Mouse (Mus musculus): ENCODE measurements around the gene Wdr95. TPM values are rescaled to one million over a fixed set of nuclear protein-coding genes. Genes with fewer than 3 reads are reported as not detected.

Gene Wdr95
- polyA plus RNA-seq, 1 experiment from 2014 or later = not detected

- ATAC-seq (ENCODE audit: insufficient number of reproducible peaks, insufficient read depth, low FRiP score, low read depth) = peak; percentile 67; the same call in 1 of the 2 replicates
- 56% methylated on average over 6 of the region's 6 CpGs for WGBS
Measured at GRCm38 (mm10) chr5:149648895-149649406, 120.5 kb downstream of the Wdr95 start.

GRCm38 (mm10) chr5:149649499-149650178, 121.2 kb downstream of the Wdr95 start:
- Histone ChIP-seq H3K36me3 (ENCODE audit: control insufficient read depth, insufficient read depth, low read length) (no peaks in the 10 kb centered on the region), H3K9ac (replicated peaks; ENCODE audit: low read depth, low read length) (no peak overlapping the region), H3K4me3 (ENCODE audit: low read depth, low read length) (no peak overlapping the region), H3K27ac (ENCODE audit: low read length) (no peak overlapping the region), H3K4me1 (ENCODE audit: control insufficient read depth, insufficient read depth, low read length) (no peaks in the 10 kb centered on the region), H3K4me2 (replicated peaks; ENCODE audit: low read depth, low read length) (no peak overlapping the region), H3K9me3 (ENCODE audit: control insufficient read depth, low read depth, low read length) (no peaks in the 10 kb centered on the region), H3K27me3 (ENCODE audit: control insufficient read depth, insufficient read depth, low read length) (no peaks in the 10 kb centered on the region)
- no peak for ATAC-seq (ENCODE audit: insufficient number of reproducible peaks, insufficient read depth, low FRiP score, low read depth)
- 75% methylated on average over 14 of the region's 14 CpGs for whole genome bisulfite sequencing

More at GRCm38 (mm10) chr5:149648895-149649406, 120.5 kb downstream of the Wdr95 start:
- Histone ChIP-seq H3K4me3 (ENCODE audit: low read depth, low read length) (no peak overlapping the region), H3K4me1 (ENCODE audit: control insufficient read depth, insufficient read depth, low read length) (no peaks in the 10 kb centered on the region), H3K9ac (replicated peaks; ENCODE audit: low read depth, low read length) (no peak overlapping the region), H3K4me2 (replicated peaks; ENCODE audit: low read depth, low read length) (no peak overlapping the region), H3K27ac (ENCODE audit: low read length) (no peak overlapping the region), H3K27me3 (ENCODE audit: control insufficient read depth, insufficient read depth, low read length) (no peaks in the 10 kb centered on the region), H3K36me3 (ENCODE audit: control insufficient read depth, insufficient read depth, low read length) (no peaks in the 10 kb centered on the region), H3K9me3 (ENCODE audit: control insufficient read depth, low read depth, low read length) (no peaks in the 10 kb centered on the region)

GRCm38 (mm10) chr5:149650179-149650553, 121.7 kb downstream of the Wdr95 start:
- Histone ChIP-seq H3K27me3 (ENCODE audit: control insufficient read depth, insufficient read depth, low read length) (no peaks in the 10 kb centered on the region), H3K36me3 (ENCODE audit: control insufficient read depth, insufficient read depth, low read length) (no peaks in the 10 kb centered on the region), H3K9ac (replicated peaks; ENCODE audit: low read depth, low read length) (no peak overlapping the region), H3K9me3 (ENCODE audit: control insufficient read depth, low read depth, low read length) (no peaks in the 10 kb centered on the region), H3K27ac (ENCODE audit: low read length) (no peak overlapping the region), H3K4me1 (ENCODE audit: control insufficient read depth, insufficient read depth, low read length) (no peaks in the 10 kb centered on the region), H3K4me3 (ENCODE audit: low read depth, low read length) (no peak overlapping the region), H3K4me2 (replicated peaks; ENCODE audit: low read depth, low read length) (no peak overlapping the region)
- no peak for ATAC-seq (ENCODE audit: insufficient number of reproducible peaks, insufficient read depth, low FRiP score, low read depth)
- 37% methylated on average over 4 of the region's 4 CpGs for whole genome bisulfite sequencing

GRCm38 (mm10) chr5:149655636-149656035, 127.2 kb downstream of the Wdr95 start:
- H3K27me3 ChIP-seq (ENCODE audit: control insufficient read depth, insufficient read depth, low read length) = no peaks in the 10 kb centered on the region
- WGBS = 83% methylated on average over 9 of the region's 9 CpGs
- H3K4me3 ChIP-seq (ENCODE audit: low read depth, low read length) = no peak overlapping the region
- no peaks in the 10 kb centered on the region for H3K9me3 ChIP-seq (ENCODE audit: control insufficient read depth, low read depth, low read length)
- no peak overlapping the region for H3K27ac ChIP-seq (ENCODE audit: low read length)
- H3K9ac ChIP-seq (replicated peaks; ENCODE audit: low read depth, low read length) = no peak overlapping the region
- H3K36me3 ChIP-seq (ENCODE audit: control insufficient read depth, insufficient read depth, low read length) = no peaks in the 10 kb centered on the region
- ATAC-seq (ENCODE audit: insufficient number of reproducible peaks, insufficient read depth, low FRiP score, low read depth) = no peak
- no peak overlapping the region for H3K4me2 ChIP-seq (replicated peaks; ENCODE audit: low read depth, low read length)
- H3K4me1 ChIP-seq (ENCODE audit: control insufficient read depth, insufficient read depth, low read length) = no peaks in the 10 kb centered on the region

GRCm38 (mm10) chr5:149658022-149658421, 129.5 kb downstream of the Wdr95 start:
- H3K9me3 ChIP-seq (ENCODE audit: control insufficient read depth, low read depth, low read length) = no peaks in the 10 kb centered on the region
- no peak overlapping the region for H3K27ac ChIP-seq (ENCODE audit: low read length)
- no peak overlapping the region for H3K4me2 ChIP-seq (replicated peaks; ENCODE audit: low read depth, low read length)
- WGBS = 62% methylated on average over 3 of the region's 3 CpGs
- H3K4me3 ChIP-seq (ENCODE audit: low read depth, low read length) = no peak overlapping the region
- no peak overlapping the region for H3K9ac ChIP-seq (replicated peaks; ENCODE audit: low read depth, low read length)
- no peak for ATAC-seq (ENCODE audit: insufficient number of reproducible peaks, insufficient read depth, low FRiP score, low read depth)
- no peaks in the 10 kb centered on the region for H3K36me3 ChIP-seq (ENCODE audit: control insufficient read depth, insufficient read depth, low read length)
- H3K4me1 ChIP-seq (ENCODE audit: control insufficient read depth, insufficient read depth, low read length) = no peaks in the 10 kb centered on the region
- no peaks in the 10 kb centered on the region for H3K27me3 ChIP-seq (ENCODE audit: control insufficient read depth, insufficient read depth, low read length)

- no peaks in the 10 kb centered on the region for H3K36me3 ChIP-seq (ENCODE audit: control insufficient read depth, insufficient read depth, low read length)
- no peak overlapping the region for H3K9ac ChIP-seq (replicated peaks; ENCODE audit: low read depth, low read length)
- no peaks in the 10 kb centered on the region for H3K9me3 ChIP-seq (ENCODE audit: control insufficient read depth, low read depth, low read length)
- no peaks in the 10 kb centered on the region for H3K27me3 ChIP-seq (ENCODE audit: control insufficient read depth, insufficient read depth, low read length)
- 64% methylated on average over 9 of the region's 9 CpGs for WGBS
- H3K27ac ChIP-seq (ENCODE audit: low read length) = no peak overlapping the region
- H3K4me3 ChIP-seq (ENCODE audit: low read depth, low read length) = no peak overlapping the region
- H3K4me1 ChIP-seq (ENCODE audit: control insufficient read depth, insufficient read depth, low read length) = no peaks in the 10 kb centered on the region
- no peak for ATAC-seq (ENCODE audit: insufficient number of reproducible peaks, insufficient read depth, low FRiP score, low read depth)
- no peak overlapping the region for H3K4me2 ChIP-seq (replicated peaks; ENCODE audit: low read depth, low read length)
Measured at GRCm38 (mm10) chr5:149658741-149659413, 130.4 kb downstream of the Wdr95 start.

GRCm38 (mm10) chr5:149659414-149659780, 130.9 kb downstream of the Wdr95 start:
- Histone ChIP-seq H3K36me3 (ENCODE audit: control insufficient read depth, insufficient read depth, low read length) (no peaks in the 10 kb centered on the region), H3K9me3 (ENCODE audit: control insufficient read depth, low read depth, low read length) (no peaks in the 10 kb centered on the region), H3K4me3 (ENCODE audit: low read depth, low read length) (no peak overlapping the region), H3K4me2 (replicated peaks; ENCODE audit: low read depth, low read length) (no peak overlapping the region), H3K27ac (ENCODE audit: low read length) (no peak overlapping the region), H3K4me1 (ENCODE audit: control insufficient read depth, insufficient read depth, low read length) (no peaks in the 10 kb centered on the region), H3K27me3 (ENCODE audit: control insufficient read depth, insufficient read depth, low read length) (no peaks in the 10 kb centered on the region), H3K9ac (replicated peaks; ENCODE audit: low read depth, low read length) (no peak overlapping the region)
- ATAC-seq (ENCODE audit: insufficient number of reproducible peaks, insufficient read depth, low FRiP score, low read depth) = no peak
- 60% methylated on average over 8 of the region's 9 CpGs for WGBS

- H3K27ac ChIP-seq (ENCODE audit: low read length) = no peak overlapping the region
- no peak overlapping the region for H3K4me3 ChIP-seq (ENCODE audit: low read depth, low read length)
- no peak overlapping the region for H3K4me2 ChIP-seq (replicated peaks; ENCODE audit: low read depth, low read length)
- H3K27me3 ChIP-seq (ENCODE audit: control insufficient read depth, insufficient read depth, low read length) = no peaks in the 10 kb centered on the region
- H3K4me1 ChIP-seq (ENCODE audit: control insufficient read depth, insufficient read depth, low read length) = no peaks in the 10 kb centered on the region
- H3K9me3 ChIP-seq (ENCODE audit: control insufficient read depth, low read depth, low read length) = no peaks in the 10 kb centered on the region
- no peak for ATAC-seq (ENCODE audit: insufficient number of reproducible peaks, insufficient read depth, low FRiP score, low read depth)
- no peaks in the 10 kb centered on the region for H3K36me3 ChIP-seq (ENCODE audit: control insufficient read depth, insufficient read depth, low read length)
- 86% methylated on average over 6 of the region's 6 CpGs for WGBS
- H3K9ac ChIP-seq (replicated peaks; ENCODE audit: low read depth, low read length) = no peak overlapping the region
Measured at GRCm38 (mm10) chr5:149661428-149661827, 132.9 kb downstream of the Wdr95 start.

All from stomach, embryonic 14.5 days (tissue).